Mouse (Mus musculus): ENCODE results near the gene Spata31d1d. TPM values are rescaled to one million over a fixed set of nuclear protein-coding genes. Genes with fewer than 3 reads are reported as not detected.
A peak's percentile ranks its signal among the peaks of the same experiment; 100 is the strongest.

The Spata31d1d gene
- polyA plus RNA-seq, 1 experiment from 2014 or later, result not detected

GRCm38 (mm10) chr13:59768531-59768930 is 37.0 kb upstream of the Spata31d1d start:
- peaks cover 20% of the 10 kb centered on the region for H3K36me3 ChIP-seq (ENCODE audit: control insufficient read depth, insufficient read depth, low read length)
- H3K9me3 ChIP-seq (ENCODE audit: control insufficient read depth, low read length), result no peaks in the 10 kb centered on the region
- H3K27me3 ChIP-seq (replicated peaks; ENCODE audit: control insufficient read depth, insufficient read depth, low read length), result no peaks in the 10 kb centered on the region
- H3K9ac ChIP-seq (ENCODE audit: low read length), result peak overlapping the region; percentile 81; the same call in 1 of the 2 replicates
- H3K4me3 ChIP-seq (ENCODE audit: low read depth, low read length), result peak overlapping the region; percentile 84
- ATAC-seq (replicated peaks; ENCODE audit: low FRiP score, low TSS enrichment, low read depth) (no peak), DNase-seq (ENCODE audit: low spot score) (no peak)
- 37% methylated on average over 13 of the region's 13 CpGs for WGBS
- peak overlapping the region; percentile 55 for H3K4me2 ChIP-seq (ENCODE audit: low read length)
- H3K4me1 ChIP-seq (replicated peaks; ENCODE audit: control insufficient read depth, insufficient read depth, low read length), result peaks cover 42% of the 10 kb centered on the region
- H3K27ac ChIP-seq (ENCODE audit: low read depth), result no peak overlapping the region

- DNase-seq (ENCODE audit: low spot score) (no peak), ATAC-seq (replicated peaks; ENCODE audit: low FRiP score, low TSS enrichment, low read depth) (no peak)
- no peak overlapping the region for H3K4me3 ChIP-seq (ENCODE audit: low read depth, low read length)
- H3K4me2 ChIP-seq (ENCODE audit: low read length), result peak overlapping the region; percentile 55
- H3K4me1 ChIP-seq (replicated peaks; ENCODE audit: control insufficient read depth, insufficient read depth, low read length), result peaks cover 42% of the 10 kb centered on the region
- H3K36me3 ChIP-seq (ENCODE audit: control insufficient read depth, insufficient read depth, low read length), result peaks cover 14% of the 10 kb centered on the region
- H3K9ac ChIP-seq (ENCODE audit: low read length), result no peak overlapping the region
- WGBS, result 55% methylated on average over 11 of the region's 11 CpGs
- no peak overlapping the region for H3K27ac ChIP-seq (ENCODE audit: low read depth)
- no peaks in the 10 kb centered on the region for H3K27me3 ChIP-seq (replicated peaks; ENCODE audit: control insufficient read depth, insufficient read depth, low read length)
- no peaks in the 10 kb centered on the region for H3K9me3 ChIP-seq (ENCODE audit: control insufficient read depth, low read length)
Measured at GRCm38 (mm10) chr13:59766786-59767515, 35.4 kb upstream of the Spata31d1d start.

- Histone ChIP-seq H3K36me3 (ENCODE audit: control insufficient read depth, insufficient read depth, low read length) (peaks cover 46% of the 10 kb centered on the region), H3K9me3 (ENCODE audit: control insufficient read depth, low read length) (no peaks in the 10 kb centered on the region), H3K4me1 (replicated peaks; ENCODE audit: control insufficient read depth, insufficient read depth, low read length) (peaks cover 20% of the 10 kb centered on the region), H3K4me3 (ENCODE audit: low read depth, low read length) (no peak overlapping the region), H3K27ac (ENCODE audit: low read depth) (no peak overlapping the region), H3K27me3 (replicated peaks; ENCODE audit: control insufficient read depth, insufficient read depth, low read length) (no peaks in the 10 kb centered on the region), H3K4me2 (ENCODE audit: low read length) (no peak overlapping the region), H3K9ac (ENCODE audit: low read length) (no peak overlapping the region)
- 92% methylated on average over 7 of the region's 7 CpGs for WGBS
- DNase-seq (ENCODE audit: low spot score) (no peak), ATAC-seq (replicated peaks; ENCODE audit: low FRiP score, low TSS enrichment, low read depth) (no peak)
Measured at GRCm38 (mm10) chr13:59762791-59763190, 31.2 kb upstream of the Spata31d1d start.

- H3K9me3 ChIP-seq (ENCODE audit: control insufficient read depth, low read length), result no peaks in the 10 kb centered on the region
- H3K4me2 ChIP-seq (ENCODE audit: low read length), result no peak overlapping the region
- no peak for ATAC-seq (replicated peaks; ENCODE audit: low FRiP score, low TSS enrichment, low read depth)
- DNase-seq (ENCODE audit: low spot score), result no peak
- no peaks in the 10 kb centered on the region for H3K27me3 ChIP-seq (replicated peaks; ENCODE audit: control insufficient read depth, insufficient read depth, low read length)
- H3K9ac ChIP-seq (ENCODE audit: low read length), result no peak overlapping the region
- no peaks in the 10 kb centered on the region for H3K4me1 ChIP-seq (replicated peaks; ENCODE audit: control insufficient read depth, insufficient read depth, low read length)
- no peak overlapping the region for H3K27ac ChIP-seq (ENCODE audit: low read depth)
- no peak overlapping the region for H3K4me3 ChIP-seq (ENCODE audit: low read depth, low read length)
- WGBS, result 94% methylated on average over 7 of the region's 7 CpGs
- H3K36me3 ChIP-seq (ENCODE audit: control insufficient read depth, insufficient read depth, low read length), result peaks cover 56% of the 10 kb centered on the region
Measured at GRCm38 (mm10) chr13:59756906-59757305, 25.4 kb upstream of the Spata31d1d start.

- DNase-seq (ENCODE audit: low spot score) (no peak), ATAC-seq (replicated peaks; ENCODE audit: low FRiP score, low TSS enrichment, low read depth) (no peak)
Measured at GRCm38 (mm10) chr13:59750310-59750709, 18.8 kb upstream of the Spata31d1d start.

DNA sequence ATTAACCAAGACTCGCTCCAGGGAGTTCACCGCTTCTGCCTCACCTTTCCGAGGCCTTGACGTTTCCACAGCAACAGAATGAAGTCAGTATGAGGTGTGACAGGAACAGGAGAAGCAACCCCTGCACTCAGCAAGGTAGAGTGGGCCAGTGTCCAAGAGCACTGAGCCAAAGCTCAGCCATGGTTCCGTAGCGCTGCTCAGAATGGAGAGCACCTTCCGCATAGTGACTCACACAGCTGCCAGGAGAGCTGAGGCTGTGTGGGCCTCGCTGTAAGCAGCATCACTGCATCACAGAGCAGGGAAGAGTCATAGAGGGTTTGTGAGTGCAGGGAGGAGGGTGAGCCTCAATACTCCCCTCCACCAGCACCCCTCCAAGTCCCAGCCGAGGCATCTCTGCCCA is 15.2 kb upstream of the Spata31d1d start, which contains the start of gene 1700014D04Rik:
TSS of gene 1700014D04Rik (minus strand) at position 42 of the 400 bp plus-strand sequence.
- H3K4me1 ChIP-seq (replicated peaks; ENCODE audit: control insufficient read depth, insufficient read depth, low read length), result no peaks in the 10 kb centered on the region
- no peak within 1 kb of the TSS for H3K9ac ChIP-seq (ENCODE audit: low read length)
- H3K27me3 ChIP-seq (replicated peaks; ENCODE audit: control insufficient read depth, insufficient read depth, low read length), result no peaks in the 10 kb centered on the region
- H3K4me3 ChIP-seq (ENCODE audit: low read depth, low read length), result no peak within 1 kb of the TSS
- no peak within 1 kb of the TSS for H3K4me2 ChIP-seq (ENCODE audit: low read length)
- DNase-seq (ENCODE audit: low spot score) (no peak), ATAC-seq (replicated peaks; ENCODE audit: low FRiP score, low TSS enrichment, low read depth) (no peak)
- no peaks in the 10 kb centered on the region for H3K9me3 ChIP-seq (ENCODE audit: control insufficient read depth, low read length)
- no peaks in the 10 kb centered on the region for H3K36me3 ChIP-seq (ENCODE audit: control insufficient read depth, insufficient read depth, low read length)
- H3K27ac ChIP-seq (ENCODE audit: low read depth), result no peak within 1 kb of the TSS
- WGBS, result 82% methylated on average over 9 of the region's 9 CpGs

More at GRCm38 (mm10) chr13:59750310-59750709, 18.8 kb upstream of the Spata31d1d start:
- Histone ChIP-seq H3K36me3 (ENCODE audit: control insufficient read depth, insufficient read depth, low read length) (peaks cover 11% of the 10 kb centered on the region), H3K4me2 (ENCODE audit: low read length) (no peak overlapping the region), H3K4me3 (ENCODE audit: low read depth, low read length) (no peak overlapping the region), H3K27ac (ENCODE audit: low read depth) (no peak overlapping the region), H3K4me1 (replicated peaks; ENCODE audit: control insufficient read depth, insufficient read depth, low read length) (no peaks in the 10 kb centered on the region), H3K27me3 (replicated peaks; ENCODE audit: control insufficient read depth, insufficient read depth, low read length) (no peaks in the 10 kb centered on the region), H3K9me3 (ENCODE audit: control insufficient read depth, low read length) (no peaks in the 10 kb centered on the region), H3K9ac (ENCODE audit: low read length) (no peak overlapping the region)
- WGBS, result 53% methylated on average over 12 of the region's 12 CpGs

DNA sequence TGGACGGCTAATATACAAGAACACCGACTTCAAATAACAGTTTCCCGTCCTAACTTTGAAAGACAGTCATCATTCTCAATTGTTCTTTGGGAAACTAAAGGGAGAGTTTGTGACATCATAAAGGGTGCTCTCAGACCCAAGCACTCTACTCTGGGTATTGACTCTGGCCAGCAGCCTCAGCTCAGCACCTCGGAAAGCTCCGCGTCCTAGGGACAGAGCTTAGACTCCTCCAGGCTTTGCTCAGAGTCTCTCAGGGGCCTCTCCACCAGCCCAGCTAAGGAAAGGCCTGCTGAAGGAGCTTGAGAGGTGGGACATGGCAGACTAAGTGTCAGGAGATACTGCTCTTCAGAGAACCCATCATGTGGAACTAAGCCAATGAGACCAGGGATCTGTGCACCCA is 14.6 kb upstream of the Spata31d1d start:
- 65% methylated on average over 6 of the region's 6 CpGs for WGBS
- H3K9me3 ChIP-seq (ENCODE audit: control insufficient read depth, low read length), result no peaks in the 10 kb centered on the region
- H3K27me3 ChIP-seq (replicated peaks; ENCODE audit: control insufficient read depth, insufficient read depth, low read length), result no peaks in the 10 kb centered on the region
- H3K9ac ChIP-seq (ENCODE audit: low read length), result no peak overlapping the region
- no peak overlapping the region for H3K4me3 ChIP-seq (ENCODE audit: low read depth, low read length)
- ATAC-seq (replicated peaks; ENCODE audit: low FRiP score, low TSS enrichment, low read depth), result no peak
- H3K4me2 ChIP-seq (ENCODE audit: low read length), result no peak overlapping the region
- H3K36me3 ChIP-seq (ENCODE audit: control insufficient read depth, insufficient read depth, low read length), result no peaks in the 10 kb centered on the region
- DNase-seq (ENCODE audit: low spot score), result peak; percentile 71
- H3K27ac ChIP-seq (ENCODE audit: low read depth), result no peak overlapping the region
- no peaks in the 10 kb centered on the region for H3K4me1 ChIP-seq (replicated peaks; ENCODE audit: control insufficient read depth, insufficient read depth, low read length)

DNA sequence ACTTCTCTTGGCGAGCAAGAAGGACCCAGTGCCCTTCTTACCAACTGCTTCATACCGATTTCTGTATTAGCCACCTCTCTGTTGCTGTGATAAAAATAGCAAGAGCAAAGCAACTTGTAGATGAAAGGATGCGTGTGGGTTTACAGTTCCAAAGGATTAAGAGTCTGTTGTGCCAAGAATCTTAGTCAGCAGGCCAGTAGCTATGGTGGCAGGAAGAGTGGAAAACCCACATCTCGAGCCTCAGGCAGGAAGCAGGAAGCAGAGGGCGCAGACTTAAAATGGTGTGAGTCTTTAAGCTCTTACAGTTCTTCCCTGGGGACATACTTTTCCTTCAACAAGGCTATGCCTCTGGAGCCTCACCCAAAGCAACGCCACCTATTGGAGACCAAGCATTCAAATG is 13.9 kb upstream of the Spata31d1d start:
- no peak for ATAC-seq (replicated peaks; ENCODE audit: low FRiP score, low TSS enrichment, low read depth)
- Histone ChIP-seq H3K9ac (ENCODE audit: low read length) (no peak overlapping the region), H3K9me3 (ENCODE audit: control insufficient read depth, low read length) (no peaks in the 10 kb centered on the region), H3K27ac (ENCODE audit: low read depth) (no peak overlapping the region), H3K4me2 (ENCODE audit: low read length) (no peak overlapping the region), H3K4me3 (ENCODE audit: low read depth, low read length) (no peak overlapping the region), H3K36me3 (ENCODE audit: control insufficient read depth, insufficient read depth, low read length) (no peaks in the 10 kb centered on the region), H3K4me1 (replicated peaks; ENCODE audit: control insufficient read depth, insufficient read depth, low read length) (no peaks in the 10 kb centered on the region), H3K27me3 (replicated peaks; ENCODE audit: control insufficient read depth, insufficient read depth, low read length) (no peaks in the 10 kb centered on the region)
- 77% methylated on average over 6 of the region's 6 CpGs for WGBS
- no peak for DNase-seq (ENCODE audit: low spot score)

DNA sequence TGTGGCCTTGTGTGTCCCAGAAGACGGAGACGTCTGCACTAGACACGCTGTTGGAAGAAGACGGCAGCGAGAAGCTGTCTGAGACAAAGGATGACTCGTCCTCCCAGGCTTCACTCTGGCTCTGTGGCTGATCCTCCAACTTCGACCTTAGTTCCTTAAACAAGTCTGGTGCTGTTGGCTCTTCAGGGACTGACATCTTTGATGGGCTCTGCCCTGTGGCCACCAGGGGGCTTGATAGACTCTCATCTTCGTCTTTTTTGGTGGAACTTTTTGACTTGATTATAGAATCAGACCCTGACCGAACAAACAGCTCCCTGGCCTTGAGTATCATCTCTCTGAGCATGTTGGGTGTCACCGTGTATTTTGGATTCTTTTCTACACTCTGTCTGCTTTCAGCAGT is 10.1 kb upstream of the Spata31d1d start:
- no peaks in the 10 kb centered on the region for H3K36me3 ChIP-seq (ENCODE audit: control insufficient read depth, insufficient read depth, low read length)
- no peak overlapping the region for H3K27ac ChIP-seq (ENCODE audit: low read depth)
- no peak for DNase-seq (ENCODE audit: low spot score)
- no peak overlapping the region for H3K9ac ChIP-seq (ENCODE audit: low read length)
- no peak overlapping the region for H3K4me2 ChIP-seq (ENCODE audit: low read length)
- no peaks in the 10 kb centered on the region for H3K9me3 ChIP-seq (ENCODE audit: control insufficient read depth, low read length)
- no peaks in the 10 kb centered on the region for H3K4me1 ChIP-seq (replicated peaks; ENCODE audit: control insufficient read depth, insufficient read depth, low read length)
- WGBS, result 78% methylated on average over 10 of the region's 10 CpGs
- no peak overlapping the region for H3K4me3 ChIP-seq (ENCODE audit: low read depth, low read length)
- H3K27me3 ChIP-seq (replicated peaks; ENCODE audit: control insufficient read depth, insufficient read depth, low read length), result no peaks in the 10 kb centered on the region
- ATAC-seq (replicated peaks; ENCODE audit: low FRiP score, low TSS enrichment, low read depth), result no peak

Measured in intestine, embryonic 14.5 days (tissue).